Mouse (Mus musculus) ES-E14 (cell line): Measurements from ENCODE around the gene Fscn2. TPM values are rescaled to one million over a fixed set of nuclear protein-coding genes. Genes with fewer than 3 reads are reported as not detected.

ENCODE experiments used
- DNase-seq: peaks from one replicate; pipeline ENCODE4 v3.0.0-alpha.2; 2013; ENCODE audit warnings: low read depth, low spot score
- H3K27ac ChIP-seq: 2 replicates; pipeline ENCODE4 v1.5.1; 2012; ENCODE audit warnings: low read depth, mild to moderate bottlenecking, low read length, moderate library complexity, mixed read lengths; ENCODE audit not compliant: poor library complexity, insufficient read depth, severe bottlenecking
- H3K36me3 ChIP-seq: 2 replicates; pipeline ENCODE4 v1.6.1; 2012; ENCODE audit warnings: mild to moderate bottlenecking, low read length, moderate library complexity, mixed read lengths; ENCODE audit not compliant: control insufficient read depth, poor library complexity, insufficient read depth, severe bottlenecking
- H3K4me1 ChIP-seq, 2 experiments: fragments of 150-350 bp in 1 of 2; sonication (generic) in 1 of 2; 2 replicates each; pipeline ENCODE4 v1.6.1; 2012; ENCODE audit warnings: low read length in 2 of 2, mild to moderate bottlenecking in 1 of 2, mixed read lengths in 1 of 2; ENCODE audit not compliant: control insufficient read depth in 2 of 2, insufficient read depth in 2 of 2, poor library complexity in 1 of 2
- H3K4me3 ChIP-seq, 2 experiments: fragments of 150-350 bp in 1 of 2; sonication (generic) in 1 of 2; 2 replicates each; pipeline ENCODE4 v1.5.1; 2012; ENCODE audit warnings: low read length in 2 of 2, low read depth in 1 of 2, mild to moderate bottlenecking in 1 of 2, mixed read lengths in 1 of 2; ENCODE audit not compliant: insufficient read depth in 1 of 2, poor library complexity in 1 of 2, severe bottlenecking in 1 of 2
- H3K9ac ChIP-seq: 2 replicates; pipeline ENCODE4 v1.6.1; 2012; ENCODE audit warnings: low read depth, mild to moderate bottlenecking, low read length, mixed read lengths; ENCODE audit not compliant: poor library complexity, insufficient read depth, severe bottlenecking
- H3K9me3 ChIP-seq: fragments of 150-350 bp; sonication (generic); 2 replicates; pipeline ENCODE4 v1.6.1; 2012; ENCODE audit warnings: low read depth, mild to moderate bottlenecking, low read length; ENCODE audit not compliant: control insufficient read depth, insufficient read depth
- CHD2 ChIP-seq: IDR thresholded peaks from 2 replicates; pipeline ENCODE4 v1.6.1; 2014; ENCODE audit warnings: mild to moderate bottlenecking, low read depth, low read length, inconsistent platforms
- HCFC1 ChIP-seq: IDR thresholded peaks from 2 replicates; pipeline ENCODE4 v1.6.1; 2012; ENCODE audit warnings: low read length, inconsistent platforms, borderline replicate concordance; ENCODE audit not compliant: insufficient read depth
- MAFK ChIP-seq: IDR thresholded peaks from 2 replicates; pipeline ENCODE4 v1.6.1; 2014; ENCODE audit warnings: mild to moderate bottlenecking, low read depth, low read length, inconsistent platforms; ENCODE audit not compliant: insufficient read depth
- ZC3H11A ChIP-seq: IDR thresholded peaks from 2 replicates; pipeline ENCODE4 v1.6.1; 2012; ENCODE audit warnings: low read depth, mild to moderate bottlenecking, inconsistent platforms, low read length, borderline replicate concordance
- ZNF384 ChIP-seq: IDR thresholded peaks from 2 replicates; pipeline ENCODE4 v1.6.1; 2012; ENCODE audit warnings: low read depth, low read length, inconsistent platforms
- in situ Hi-C, 2 experiments: fragments of 600-800 bp; cut with MboI; formaldehyde crosslinking; loops; one replicate each; pipeline ENCODE4 v1.15.1; 2025; ENCODE audit warnings: low sequenced_read_pairs in 2 of 2, inconsistent platforms in 1 of 2; ENCODE audit not compliant: unreplicated experiment in 2 of 2
- total RNA-seq: library from RNA; depleted of rRNA; stranded (reverse); fragments of 300-350 nt; gene quantifications from 2 replicates; pipeline ENCODE4 v1.2.3, GENCODE M21; 2012

Gene Fscn2
- total RNA-seq, 1 experiment = 0.31 TPM

DNA sequence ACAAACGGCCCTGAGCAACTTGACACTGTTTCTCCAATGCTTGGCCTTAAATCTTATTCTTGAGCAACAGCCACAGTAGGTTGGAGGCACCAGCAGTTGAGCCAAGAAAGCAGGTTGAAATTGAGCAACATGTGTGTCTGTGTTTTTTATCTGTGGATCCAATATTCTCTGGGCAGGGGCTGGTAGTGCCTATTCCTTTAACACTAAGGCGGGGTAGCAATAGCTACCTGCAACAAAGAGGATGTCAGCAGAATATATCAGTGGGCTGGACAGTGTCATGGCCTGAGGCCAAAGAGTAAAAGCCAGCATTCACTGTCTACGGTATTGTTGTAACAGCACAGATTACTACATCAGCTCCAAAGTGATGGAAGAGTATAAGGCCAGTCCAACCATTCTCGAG, 34.3 kb downstream of the Fscn2 start:
- Histone ChIP-seq H3K9ac (no peak overlapping the region), H3K9me3 (no peaks in the 10 kb centered on the region), H3K4me1 (0 out of 4 replicates have a peak, but pooled peaks cover 0 to 3% of the 10 kb centered on the region in 2 experiments), H3K36me3 (peaks cover 14% of the 10 kb centered on the region), H3K27ac (no peak overlapping the region), H3K4me3 (no peak overlapping the region)
- no peak for DNase-seq
- TF ChIP-seq ZC3H11A (no peak), CHD2 (no peak), MAFK (no peak), ZNF384 (no peak), HCFC1 (no peak)
- in situ Hi-C loops = no loop called here

DNA sequence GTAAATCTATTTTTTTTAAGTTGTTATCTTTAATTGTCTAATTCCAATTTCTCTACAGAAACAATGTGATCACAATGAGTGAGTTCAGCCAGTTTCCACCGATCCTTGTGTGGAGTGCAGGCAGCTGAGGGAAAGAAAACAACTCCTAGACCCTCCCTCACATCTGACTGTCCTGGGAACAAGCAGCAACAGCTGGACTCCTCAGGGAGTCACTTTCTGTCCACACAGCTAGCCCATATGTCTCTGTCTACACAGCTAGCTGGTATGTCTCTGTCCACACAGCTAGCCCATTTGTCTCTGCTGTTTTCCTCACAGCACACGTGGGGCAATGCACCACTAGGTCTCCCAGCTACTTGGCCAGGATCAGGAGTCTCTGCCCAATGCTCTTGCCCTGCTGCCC, 36.3 kb downstream of the Fscn2 start:
- in situ Hi-C loops = no loop called here
- peaks cover 12% of the 10 kb centered on the region for H3K36me3 ChIP-seq

DNA sequence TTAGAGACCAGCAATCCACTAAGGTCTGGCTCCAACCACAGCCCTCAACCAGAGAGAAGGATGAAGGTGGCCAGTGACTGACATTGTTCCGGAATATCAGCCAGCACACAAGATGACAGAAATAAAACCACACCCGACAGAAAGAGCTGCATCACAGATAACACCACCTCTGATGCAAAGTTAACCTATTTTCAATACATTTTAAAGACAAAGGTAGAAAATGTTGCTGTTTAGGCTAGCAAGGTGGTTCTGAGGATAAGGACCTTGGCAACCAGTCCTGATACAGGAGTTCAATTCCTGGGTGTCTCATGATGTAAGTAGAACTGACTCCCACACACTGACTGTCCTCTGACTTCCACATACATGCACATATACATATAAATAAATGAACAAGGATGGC, 38.0 kb downstream of the Fscn2 start:
- DNase-seq = no peak
- H3K36me3 ChIP-seq = peaks cover 13% of the 10 kb centered on the region
- H3K27ac ChIP-seq = no peak overlapping the region
- no peak overlapping the region for H3K9ac ChIP-seq
- peaks cover 0 to 3% of the 10 kb centered on the region in 2 experiments; a peak in 1 of 4 replicates for H3K4me1 ChIP-seq
- no peaks in the 10 kb centered on the region for H3K9me3 ChIP-seq
- in situ Hi-C loops = no loop called here
- no peak for TF ChIP-seq ZC3H11A
- no peak for TF ChIP-seq HCFC1
- TF ChIP-seq ZNF384 = no peak
- TF ChIP-seq MAFK = no peak
- TF ChIP-seq CHD2 = no peak
- no peak overlapping the region for H3K4me3 ChIP-seq

More for the DNA sequence above, 36.3 kb downstream of the Fscn2 start:
- no peak for TF ChIP-seq ZNF384
- TF ChIP-seq ZC3H11A = no peak
- no peak for TF ChIP-seq HCFC1
- no peak for TF ChIP-seq MAFK
- no peak for TF ChIP-seq CHD2
- H3K9me3 ChIP-seq = no peaks in the 10 kb centered on the region
- H3K27ac ChIP-seq = no peak overlapping the region
- no peak for DNase-seq
- H3K4me1 ChIP-seq = peaks cover 0 to 3% of the 10 kb centered on the region in 2 experiments; a peak in 1 of 4 replicates
- no peak overlapping the region for H3K4me3 ChIP-seq
- no peak overlapping the region for H3K9ac ChIP-seq

DNA sequence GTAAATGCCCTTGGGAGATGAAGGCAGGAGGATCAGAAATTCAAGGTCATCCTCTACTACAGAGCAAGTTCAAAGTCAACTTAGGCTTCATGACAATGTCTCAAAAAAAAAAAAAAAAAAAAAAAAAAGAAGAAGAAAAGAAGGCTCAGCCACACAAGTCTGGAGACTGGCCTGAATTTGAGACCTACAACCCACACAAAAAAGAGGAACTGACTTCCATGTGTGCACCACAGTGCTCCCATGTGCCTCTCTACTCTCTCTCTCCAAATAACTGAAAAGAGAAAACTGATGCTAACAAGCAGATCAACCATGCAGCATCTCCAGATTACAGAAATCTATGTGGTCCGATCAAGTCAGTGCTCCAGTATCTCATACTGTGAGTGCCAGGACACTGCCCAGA, 43.5 kb downstream of the Fscn2 start:
- Histone ChIP-seq H3K9ac (no peak overlapping the region), H3K4me1 (peaks cover 0 to under 1% of the 10 kb centered on the region in 2 experiments; a peak in 2 of 4 replicates), H3K9me3 (no peaks in the 10 kb centered on the region), H3K4me3 (no peak overlapping the region), H3K27ac (no peak overlapping the region), H3K36me3 (peaks cover 28% of the 10 kb centered on the region)
- DNase-seq = no peak
- TF ChIP-seq CHD2 (no peak), HCFC1 (no peak), ZNF384 (no peak), MAFK (no peak), ZC3H11A (no peak)
- in situ Hi-C loops = no loop called here

DNA sequence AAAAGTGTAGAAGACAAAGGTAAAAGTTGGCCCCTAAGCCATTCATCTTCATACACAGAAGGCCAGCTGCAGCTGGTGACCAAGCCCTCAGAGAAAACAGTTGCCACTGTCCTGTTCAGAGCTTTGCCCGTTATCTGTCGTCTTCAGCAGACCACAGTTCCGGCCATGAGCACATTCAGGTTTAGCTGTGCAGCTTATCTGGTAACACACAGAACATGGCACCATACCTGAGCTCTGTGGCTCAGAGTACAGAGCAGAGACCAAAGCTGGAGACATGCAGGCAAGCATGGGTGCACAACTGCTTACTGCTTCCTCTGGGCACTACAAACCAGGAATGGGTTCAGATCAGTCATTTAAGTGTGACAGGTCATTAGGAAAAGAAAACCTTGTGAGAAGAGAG, 44.5 kb downstream of the Fscn2 start:
- H3K9me3 ChIP-seq = no peaks in the 10 kb centered on the region
- H3K36me3 ChIP-seq = peaks cover 26% of the 10 kb centered on the region
- H3K4me3 ChIP-seq = no peak overlapping the region
- no peak for DNase-seq
- H3K9ac ChIP-seq = no peak overlapping the region
- in situ Hi-C loops = no loop called here
- no peak overlapping the region for H3K27ac ChIP-seq
- TF ChIP-seq ZC3H11A (no peak), ZNF384 (no peak), HCFC1 (no peak), CHD2 (no peak), MAFK (no peak)
- no peaks in the 10 kb centered on the region; a peak in 2 of 4 replicates for H3K4me1 ChIP-seq
